Mouse (Mus musculus) forebrain, embryonic 13.5 days (tissue): ENCODE results near the gene Bcs1l. TPM values are rescaled to one million over a fixed set of nuclear protein-coding genes. Genes with fewer than 3 reads are reported as not detected.
A peak's percentile ranks its signal among the peaks of the same experiment; 100 is the strongest.

Experiments
- ATAC-seq: fragments of 200-750 bp; cut with Nextera tagmentation; 2 replicates; pipeline ENCODE4 v1.8.0; 2017
- H3K27ac ChIP-seq: fragments of 300-500 bp; sonication (generic); 2 replicates; pipeline ENCODE4 v1.5.1; 2015; ENCODE audit warnings: inconsistent platforms, mild to moderate bottlenecking, moderate library complexity
- H3K27me3 ChIP-seq: fragments of 300-500 bp; sonication (generic); 2 replicates; pipeline ENCODE4 v1.6.1; 2015; ENCODE audit warnings: mild to moderate bottlenecking, inconsistent platforms
- H3K36me3 ChIP-seq: fragments of 300-500 bp; sonication (generic); 2 replicates; pipeline ENCODE4 v1.6.1; 2015; ENCODE audit warnings: mild to moderate bottlenecking, inconsistent platforms; ENCODE audit not compliant: poor library complexity, severe bottlenecking
- H3K4me1 ChIP-seq: fragments of 300-500 bp; sonication (generic); 2 replicates; pipeline ENCODE4 v1.6.1; 2015; ENCODE audit warnings: inconsistent platforms
- H3K4me2 ChIP-seq: fragments of 300-500 bp; sonication (generic); 2 replicates; pipeline ENCODE4 v1.6.1; 2015; ENCODE audit warnings: inconsistent platforms, mild to moderate bottlenecking, moderate library complexity
- H3K4me3 ChIP-seq: fragments of 300-500 bp; sonication (generic); 2 replicates; pipeline ENCODE4 v1.5.1; 2015; ENCODE audit warnings: mild to moderate bottlenecking, inconsistent platforms
- H3K9ac ChIP-seq: fragments of 300-500 bp; sonication (generic); 2 replicates; pipeline ENCODE4 v1.6.1; 2015; ENCODE audit warnings: mild to moderate bottlenecking, inconsistent platforms
- H3K9me3 ChIP-seq: fragments of 300-500 bp; sonication (generic); replicated peaks from 2 replicates; pipeline ENCODE4 v1.6.1; 2016; ENCODE audit warnings: inconsistent platforms
- WGBS: fragments of 180-500 bp; shearing (Covaris S2); methylation state at CpG from one replicate; pipeline ENCODE4 v1.1.7; 2015; 5-methylcytosine and 5-hydroxymethylcytosine counted together
- polyA plus RNA-seq: library from polyadenylated mRNA; unstranded; fragments of >200 nt; fragmentation: Nextera tagmentation; extraction: Ambion mirVana; gene quantifications from 2 replicates; pipeline ENCODE4 v1.2.1, GENCODE M21; 2015

Bcs1l gene
- polyA plus RNA-seq: 20.5 and 22.7 TPM in 2 replicates

DNA sequence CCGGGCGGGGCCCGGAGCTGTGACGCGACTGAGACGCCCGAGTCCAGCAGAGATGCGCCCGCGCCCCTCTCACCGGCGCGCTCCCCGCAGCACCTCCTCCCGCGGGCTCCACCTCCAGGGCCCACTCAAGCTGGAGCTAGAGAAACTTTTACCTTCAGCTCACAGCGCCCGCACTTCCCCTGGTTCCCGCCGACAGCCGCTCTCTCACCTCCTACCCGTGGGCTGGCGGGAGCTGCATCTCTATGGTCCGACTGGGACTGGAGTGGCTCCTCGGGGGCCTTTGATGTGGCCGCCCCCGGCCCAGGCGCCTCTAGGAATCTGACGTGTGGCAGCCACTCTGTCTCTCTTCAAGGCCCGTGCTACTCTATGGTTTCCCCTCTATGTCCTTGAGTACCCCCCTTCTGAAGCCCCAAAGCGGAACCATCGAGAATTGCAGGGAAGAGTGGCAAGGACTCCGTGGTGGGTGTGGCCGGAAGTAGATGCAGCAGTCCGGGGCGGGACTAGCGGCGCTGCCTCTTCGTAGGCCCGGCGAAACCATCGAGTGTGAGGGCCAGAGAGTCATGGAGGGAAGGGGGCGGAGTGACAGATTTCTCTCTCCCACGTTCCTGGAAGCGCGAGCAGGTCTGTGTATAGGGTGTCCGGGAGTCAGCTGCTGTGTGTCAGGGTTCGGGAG is at the start of gene Bcs1l, which contains the start of gene Zfp142:
Gene Bcs1l (plus strand): TSS at position 517 of the 673 bp plus-strand sequence.
Gene Zfp142 (minus strand): TSS at position 474 of the 673 bp plus-strand sequence.
- H3K9ac ChIP-seq: peak within 1 kb of the TSS; percentile 88
- H3K9me3 ChIP-seq: no peaks in the 10 kb centered on the region
- peak within 1 kb of the TSS; percentile 85 for H3K4me3 ChIP-seq
- H3K27ac ChIP-seq: peak within 1 kb of the TSS; percentile 88
- peaks cover 36% of the 10 kb centered on the region for H3K36me3 ChIP-seq
- under 1% methylated on average over 48 of the region's 48 CpGs for WGBS
- H3K4me1 ChIP-seq: peaks cover 32% of the 10 kb centered on the region
- peak; percentile 99 for ATAC-seq
- no peaks in the 10 kb centered on the region for H3K27me3 ChIP-seq
- H3K4me2 ChIP-seq: peak within 1 kb of the TSS; percentile 96

DNA sequence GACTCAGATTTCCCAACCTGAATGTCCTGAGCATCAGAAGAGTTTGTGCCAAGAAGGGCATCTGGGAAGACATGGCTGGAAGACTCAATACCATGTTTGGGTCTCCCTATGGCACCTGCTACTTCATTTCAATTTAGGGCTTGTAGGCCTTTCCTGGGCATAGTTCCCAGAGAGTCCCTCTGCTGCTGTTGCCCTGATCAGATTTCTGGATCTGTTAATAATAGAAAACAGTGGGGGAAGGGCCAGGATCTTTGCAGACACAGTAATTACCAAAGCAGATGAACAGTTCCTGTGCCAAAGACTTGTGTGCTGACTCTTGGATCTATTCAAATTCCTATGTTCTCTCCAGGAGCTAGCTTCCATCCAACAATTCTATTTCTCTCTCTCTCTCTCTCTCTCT is 49.4 kb upstream of the Bcs1l start:
- H3K4me1 ChIP-seq: peaks cover 17% of the 10 kb centered on the region
- H3K36me3 ChIP-seq: no peaks in the 10 kb centered on the region
- no peaks in the 10 kb centered on the region for H3K27me3 ChIP-seq
- no peak overlapping the region for H3K4me3 ChIP-seq
- no peak for ATAC-seq
- H3K27ac ChIP-seq: no peak overlapping the region
- H3K9ac ChIP-seq: no peak overlapping the region
- H3K4me2 ChIP-seq: no peak overlapping the region
- H3K9me3 ChIP-seq: no peaks in the 10 kb centered on the region

DNA sequence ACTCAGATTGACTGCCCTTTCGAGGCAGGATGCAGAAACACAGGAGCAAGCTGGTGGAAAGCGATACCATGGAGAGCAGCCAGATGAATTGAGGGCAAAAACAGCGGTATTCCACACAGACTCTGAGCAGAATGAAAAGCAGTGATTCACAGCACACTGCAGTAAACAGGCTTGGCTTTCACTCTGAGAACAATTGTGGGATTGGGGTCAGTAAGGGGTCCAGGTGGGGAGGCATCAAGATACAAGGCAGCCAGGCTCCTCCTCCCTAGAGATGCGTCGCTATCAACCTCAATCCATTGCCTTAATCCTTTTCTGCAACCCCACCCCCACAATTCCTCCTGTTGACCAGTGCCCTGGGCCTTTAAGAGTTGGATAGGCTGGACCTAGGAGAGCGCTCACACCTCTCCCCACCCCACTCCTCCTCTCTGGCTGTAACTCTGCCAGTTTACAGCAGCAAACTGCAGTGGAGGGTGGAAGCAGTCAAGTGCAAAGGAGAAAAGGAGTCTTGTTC is 45.6 kb upstream of the Bcs1l start, which contains the start of gene Plcd4:
Gene Plcd4 (plus strand): TSS at position 438 of the 511 bp plus-strand sequence.
- 3% methylated on average over 6 of the region's 6 CpGs for WGBS
- no peaks in the 10 kb centered on the region for H3K36me3 ChIP-seq
- peaks cover 17% of the 10 kb centered on the region for H3K4me1 ChIP-seq
- peak within 1 kb of the TSS; percentile 41 for H3K4me2 ChIP-seq
- 0 out of 2 replicates have a peak within 1 kb of the TSS, but pooled peaks have one; percentile 8 for H3K27ac ChIP-seq
- peak within 1 kb of the TSS; percentile 47 for H3K9ac ChIP-seq
- H3K27me3 ChIP-seq: no peaks in the 10 kb centered on the region
- 0 out of 2 replicates have a peak within 1 kb of the TSS, but pooled peaks have one; percentile 12 for H3K4me3 ChIP-seq
- no peaks in the 10 kb centered on the region for H3K9me3 ChIP-seq
- ATAC-seq: peak; percentile 53; the same call in 1 of the 2 replicates

DNA sequence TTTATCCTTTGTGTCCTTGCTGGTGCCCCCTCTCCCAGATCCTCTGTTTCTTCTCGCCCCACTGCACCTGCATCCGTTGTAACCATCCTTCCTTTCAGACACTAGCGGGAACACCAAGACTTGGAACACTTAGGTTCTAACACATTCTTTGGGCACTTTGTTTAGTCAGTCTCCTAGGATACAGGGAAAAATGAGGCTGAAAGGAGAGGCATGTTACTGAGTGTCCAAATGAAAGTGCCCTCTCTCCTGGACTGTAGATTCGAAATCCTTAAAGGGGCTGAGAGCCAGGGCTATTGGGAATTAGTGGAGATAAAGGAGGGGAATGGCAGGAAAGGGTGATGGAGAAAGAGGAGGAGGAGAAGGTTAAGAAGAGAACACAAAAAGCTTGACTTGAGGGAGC is 43.9 kb upstream of the Bcs1l start, which contains the start of gene Usp37:
Gene Usp37 (minus strand): TSS at position 101 of the 400 bp plus-strand sequence.
- WGBS: 40% methylated on average over 4 of the region's 4 CpGs
- no peak within 1 kb of the TSS for H3K9ac ChIP-seq
- peaks cover 13% of the 10 kb centered on the region for H3K4me1 ChIP-seq
- peak within 1 kb of the TSS; percentile 41 for H3K4me2 ChIP-seq
- no peak for ATAC-seq
- H3K36me3 ChIP-seq: no peaks in the 10 kb centered on the region
- no peak within 1 kb of the TSS for H3K4me3 ChIP-seq
- H3K27ac ChIP-seq: no peak within 1 kb of the TSS
- no peaks in the 10 kb centered on the region for H3K27me3 ChIP-seq
- H3K9me3 ChIP-seq: no peaks in the 10 kb centered on the region

DNA sequence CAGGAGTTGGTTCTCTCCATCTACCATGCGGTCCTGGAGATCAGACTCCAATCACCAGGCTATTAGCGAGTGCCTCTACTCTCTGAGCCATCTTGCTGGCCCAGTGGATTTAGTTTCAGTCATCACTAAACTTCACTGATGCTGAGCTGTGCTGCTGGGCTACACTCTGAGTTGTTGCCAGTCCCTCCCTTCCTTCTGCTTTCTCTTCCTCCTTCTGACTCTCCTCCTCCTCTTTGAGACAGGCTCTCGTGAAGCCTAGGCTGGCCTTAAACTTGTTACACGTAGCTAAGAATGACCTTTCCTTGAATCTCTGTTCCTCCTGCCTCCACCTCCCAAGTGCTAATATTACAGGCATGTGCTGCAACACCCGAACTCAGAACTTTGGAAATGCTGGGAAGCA is 29.0 kb upstream of the Bcs1l start:
- no peaks in the 10 kb centered on the region for H3K27me3 ChIP-seq
- no peak overlapping the region for H3K27ac ChIP-seq
- no peak overlapping the region for H3K4me2 ChIP-seq
- 87% methylated on average over 5 of the region's 5 CpGs for WGBS
- no peak for ATAC-seq
- no peaks in the 10 kb centered on the region for H3K9me3 ChIP-seq
- no peaks in the 10 kb centered on the region for H3K4me1 ChIP-seq
- no peak overlapping the region for H3K4me3 ChIP-seq
- H3K9ac ChIP-seq: no peak overlapping the region
- H3K36me3 ChIP-seq: peaks cover 14% of the 10 kb centered on the region

DNA sequence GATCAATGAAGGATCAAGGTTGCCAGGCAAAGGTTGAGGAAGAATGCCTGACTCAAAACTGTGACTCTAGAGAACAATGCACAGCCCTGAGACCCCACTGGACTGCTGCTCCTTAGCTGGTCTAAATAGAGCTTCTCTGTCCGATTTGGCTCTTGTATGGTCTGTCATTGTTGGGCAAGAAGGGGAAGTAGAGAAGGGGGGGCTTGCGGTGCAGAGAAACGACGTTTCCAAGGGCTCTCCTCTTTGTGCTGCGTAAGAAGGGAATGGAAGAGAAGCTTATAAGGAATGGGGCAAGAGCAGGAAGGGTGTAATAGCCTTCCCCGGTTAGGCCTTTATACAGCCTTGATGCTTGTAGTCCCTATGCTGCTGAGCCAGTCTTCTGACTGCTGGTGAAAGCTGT is 22.3 kb upstream of the Bcs1l start:
- Histone ChIP-seq H3K4me3 (no peak overlapping the region), H3K27ac (no peak overlapping the region), H3K4me2 (no peak overlapping the region), H3K27me3 (no peaks in the 10 kb centered on the region), H3K9me3 (no peaks in the 10 kb centered on the region), H3K36me3 (peaks cover 78% of the 10 kb centered on the region), H3K4me1 (no peaks in the 10 kb centered on the region), H3K9ac (no peak overlapping the region)
- 73% methylated on average over 6 of the region's 6 CpGs for WGBS
- no peak for ATAC-seq

DNA sequence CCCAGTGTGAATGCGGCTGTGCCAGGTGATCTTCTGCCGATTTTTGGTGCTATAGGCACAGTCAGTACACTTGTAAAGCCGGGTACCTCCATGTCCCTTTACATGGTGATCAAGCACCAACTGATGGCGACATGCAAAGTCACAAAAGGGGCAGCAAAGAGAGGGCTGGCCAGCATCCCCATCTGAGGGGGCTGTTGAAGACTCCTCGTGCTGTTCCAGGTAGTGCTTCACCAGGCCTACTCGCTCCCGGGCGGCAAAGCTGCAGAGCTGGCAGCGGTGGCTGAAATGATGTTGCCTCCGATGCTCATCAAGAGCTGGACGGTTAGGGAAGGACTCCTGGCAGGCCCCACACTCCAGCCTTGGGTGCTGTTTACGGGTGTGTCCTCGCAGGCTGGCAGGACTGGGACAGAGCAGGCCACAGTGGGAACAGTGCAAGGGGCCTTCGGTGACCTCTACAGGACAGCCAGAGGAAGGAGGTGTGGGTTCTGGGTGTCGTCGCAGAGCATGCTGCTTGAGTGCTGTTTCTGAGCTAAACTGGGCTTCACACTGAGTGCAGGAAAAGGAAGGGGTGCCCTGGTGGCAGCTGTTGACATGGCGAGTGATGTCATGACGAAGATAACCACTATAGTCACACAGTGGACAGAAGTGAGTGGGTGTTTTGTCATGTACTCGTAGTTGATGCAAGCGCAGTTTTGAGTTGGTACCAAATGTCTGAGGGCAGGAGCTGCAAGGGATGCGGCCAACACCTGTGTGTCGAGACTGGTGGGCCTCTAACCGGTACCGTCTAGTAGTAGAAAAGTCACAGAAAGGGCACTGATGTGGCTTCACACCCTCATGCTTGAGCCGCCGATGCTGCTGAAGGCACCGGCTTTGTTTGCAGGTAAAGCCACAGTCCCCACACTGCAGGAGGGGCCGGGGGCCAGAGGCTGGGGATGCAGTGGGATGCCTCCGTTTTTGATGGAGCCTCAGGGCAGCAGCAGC is 18.1 kb upstream of the Bcs1l start:
- 93% methylated on average over 29 of the region's 29 CpGs for WGBS

DNA sequence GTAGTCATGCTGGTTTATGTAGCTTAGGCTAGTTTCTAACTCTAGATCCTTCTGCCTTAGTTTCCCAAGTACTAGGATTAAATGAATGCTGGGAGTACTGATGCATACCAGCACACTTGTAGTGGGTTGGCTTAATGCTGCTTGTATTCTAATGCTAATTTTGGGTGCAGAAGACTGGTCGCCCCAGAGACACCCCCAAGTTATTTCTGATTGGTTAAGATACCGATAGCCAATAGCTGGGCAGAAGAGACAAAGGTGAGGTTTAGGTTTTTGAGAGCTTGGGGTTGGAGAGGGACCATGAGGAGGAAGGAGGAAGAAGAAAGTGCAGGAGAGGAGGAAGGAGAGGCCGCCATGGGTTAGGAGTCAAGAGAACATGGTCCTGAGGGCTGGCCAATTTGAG is 5.5 kb upstream of the Bcs1l start:
- ATAC-seq: no peak
- H3K9me3 ChIP-seq: no peaks in the 10 kb centered on the region
- WGBS: 73% methylated on average over 3 of the region's 3 CpGs
- H3K27ac ChIP-seq: no peak overlapping the region
- peaks cover 22% of the 10 kb centered on the region for H3K4me1 ChIP-seq
- H3K4me3 ChIP-seq: no peak overlapping the region
- H3K9ac ChIP-seq: no peak overlapping the region
- no peaks in the 10 kb centered on the region for H3K27me3 ChIP-seq
- peaks cover 38% of the 10 kb centered on the region for H3K36me3 ChIP-seq
- no peak overlapping the region for H3K4me2 ChIP-seq

More for the DNA sequence above, 18.1 kb upstream of the Bcs1l start:
- Histone ChIP-seq H3K36me3 (peaks cover 95% of the 10 kb centered on the region), H3K4me1 (no peaks in the 10 kb centered on the region), H3K27ac (no peak overlapping the region), H3K9ac (no peak overlapping the region), H3K9me3 (no peaks in the 10 kb centered on the region), H3K4me3 (no peak overlapping the region), H3K27me3 (no peaks in the 10 kb centered on the region), H3K4me2 (no peak overlapping the region)
- ATAC-seq: no peak

DNA sequence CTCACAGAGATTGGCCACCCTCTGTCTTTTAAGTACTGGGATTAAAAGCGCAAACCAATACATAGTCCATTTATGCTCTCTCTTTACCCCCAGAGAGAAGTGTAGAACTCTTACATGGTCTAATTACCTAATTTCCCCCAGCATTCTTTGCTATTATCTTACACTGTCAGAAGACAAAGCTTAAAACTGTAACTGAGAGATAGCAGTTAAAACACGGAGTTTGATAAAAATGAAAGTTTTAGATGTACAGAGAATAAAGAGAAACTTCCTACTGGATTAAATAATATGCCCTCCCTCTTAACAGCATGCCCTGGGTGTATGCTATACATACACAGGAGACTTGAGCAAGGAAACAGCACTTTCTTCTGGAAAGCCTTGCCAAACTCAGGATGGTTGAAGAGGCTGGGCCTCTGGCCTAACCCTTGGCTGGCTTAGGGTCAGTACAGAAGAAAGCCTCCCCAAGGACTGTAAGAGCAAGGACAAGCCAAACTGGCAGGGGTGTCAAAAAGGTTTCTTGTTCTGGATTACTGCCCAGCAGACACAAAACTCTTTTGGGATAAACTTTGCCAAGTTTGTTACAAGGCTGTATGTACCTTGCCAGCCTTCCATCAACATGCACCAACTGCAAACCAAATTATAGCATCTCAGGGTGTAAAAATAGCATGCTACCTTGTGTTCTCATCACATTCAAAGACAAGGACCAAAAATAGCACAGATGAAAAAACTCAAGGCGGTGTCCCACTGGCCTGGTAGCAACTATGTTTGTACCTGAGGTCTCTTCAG is 3.3 kb upstream of the Bcs1l start:
- Histone ChIP-seq H3K27me3 (no peaks in the 10 kb centered on the region), H3K27ac (no peak overlapping the region), H3K36me3 (peaks cover 18% of the 10 kb centered on the region), H3K4me2 (no peak overlapping the region), H3K4me1 (peaks cover 32% of the 10 kb centered on the region), H3K9ac (no peak overlapping the region), H3K9me3 (no peaks in the 10 kb centered on the region), H3K4me3 (no peak overlapping the region)
- 96% methylated on average over 3 of the region's 3 CpGs for WGBS
- no peak for ATAC-seq

DNA sequence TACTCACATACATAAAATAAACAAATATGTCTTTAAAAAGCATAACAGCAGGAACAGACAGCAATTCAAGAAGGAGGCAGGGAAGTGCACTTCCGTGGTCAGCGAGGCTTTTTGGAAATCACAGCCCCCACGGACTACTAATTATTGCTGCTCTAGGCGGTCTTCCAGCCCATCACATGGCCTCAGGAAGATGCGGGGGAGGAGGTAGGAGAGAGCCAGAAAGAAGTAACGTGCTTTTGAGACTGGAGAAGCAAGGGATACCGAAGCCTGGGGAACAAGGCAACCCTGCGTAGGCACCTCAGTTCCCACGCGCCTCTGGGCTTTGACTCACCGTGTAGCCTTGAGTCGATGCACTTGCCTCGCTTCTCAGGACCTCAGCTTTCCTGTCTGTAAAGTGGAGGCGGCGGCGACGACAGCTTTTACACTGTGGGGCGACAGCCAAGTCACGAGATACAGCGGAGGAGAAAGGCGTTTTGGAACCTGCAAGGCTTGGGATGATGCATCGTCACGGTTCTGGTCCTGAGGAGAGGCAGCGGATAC is 786 bp upstream of the Bcs1l start:
- Histone ChIP-seq H3K9me3 (no peaks in the 10 kb centered on the region), H3K36me3 (peaks cover 33% of the 10 kb centered on the region), H3K4me2 (peak overlapping the region; percentile 96), H3K4me1 (peaks cover 32% of the 10 kb centered on the region), H3K27me3 (no peaks in the 10 kb centered on the region), H3K4me3 (peak overlapping the region; percentile 85), H3K27ac (peak overlapping the region; percentile 88), H3K9ac (peak overlapping the region; percentile 88)
- under 1% methylated on average over 23 of the region's 24 CpGs for WGBS
- no peak for ATAC-seq

DNA sequence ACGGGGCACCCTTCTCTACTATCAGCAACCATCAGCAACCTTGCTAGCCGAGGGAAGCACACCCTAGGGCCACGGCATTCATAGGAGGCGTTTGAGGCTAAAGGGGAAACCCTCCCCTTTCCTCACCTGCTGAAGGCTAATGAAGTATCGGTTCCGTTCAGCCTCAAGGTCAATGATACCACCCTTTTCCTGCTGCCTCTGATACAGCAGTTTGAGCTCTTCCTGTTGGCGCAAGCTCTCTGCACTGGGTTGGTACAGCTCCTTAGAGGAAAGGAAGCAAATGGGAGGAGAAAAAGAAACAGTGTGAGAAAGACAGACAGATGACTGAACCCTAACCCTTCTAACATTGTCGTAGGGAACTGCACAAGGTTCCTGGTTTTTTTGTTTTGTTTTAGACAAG is 6.3 kb downstream of the Bcs1l start:
- Histone ChIP-seq H3K36me3 (peaks cover 88% of the 10 kb centered on the region), H3K27ac (no peak overlapping the region), H3K4me3 (no peak overlapping the region), H3K4me1 (0 out of 2 replicates have a peak, but pooled peaks cover under 1% of the 10 kb centered on the region), H3K27me3 (no peaks in the 10 kb centered on the region), H3K9ac (no peak overlapping the region), H3K9me3 (no peaks in the 10 kb centered on the region), H3K4me2 (no peak overlapping the region)
- no peak for ATAC-seq
- WGBS: 89% methylated on average over 8 of the region's 8 CpGs
